Mouse (Mus musculus) 416B (cell line): ENCODE measurements around the gene Fbxl19.
A peak's percentile ranks its signal among the peaks of the same experiment; 100 is the strongest.
"Not testable (repeated sequence)": the region's sequence is repeated elsewhere in the genome, so short reads cannot be mapped to it uniquely, and the experiment has no call there.

Experiments
- DNase-seq: peaks from one replicate; pipeline ENCODE4 v3.0.0; 2011; ENCODE audit warnings: low read depth

Gene Fbxl19

GRCm38 (mm10) chr7:127730170-127730569, 14.2 kb upstream of the Fbxl19 start:
- DNase-seq: no peak

- not testable (repeated sequence) for DNase-seq
Observed at GRCm38 (mm10) chr7:127732066-127732465, 12.3 kb upstream of the Fbxl19 start, which contains the start of gene Ctf2. TSS of gene Ctf2 (minus strand) at chr7:127732166.

GRCm38 (mm10) chr7:127745251-127745651, 908 bp downstream of the Fbxl19 start:
- DNase-seq: peak; percentile 99

DNA sequence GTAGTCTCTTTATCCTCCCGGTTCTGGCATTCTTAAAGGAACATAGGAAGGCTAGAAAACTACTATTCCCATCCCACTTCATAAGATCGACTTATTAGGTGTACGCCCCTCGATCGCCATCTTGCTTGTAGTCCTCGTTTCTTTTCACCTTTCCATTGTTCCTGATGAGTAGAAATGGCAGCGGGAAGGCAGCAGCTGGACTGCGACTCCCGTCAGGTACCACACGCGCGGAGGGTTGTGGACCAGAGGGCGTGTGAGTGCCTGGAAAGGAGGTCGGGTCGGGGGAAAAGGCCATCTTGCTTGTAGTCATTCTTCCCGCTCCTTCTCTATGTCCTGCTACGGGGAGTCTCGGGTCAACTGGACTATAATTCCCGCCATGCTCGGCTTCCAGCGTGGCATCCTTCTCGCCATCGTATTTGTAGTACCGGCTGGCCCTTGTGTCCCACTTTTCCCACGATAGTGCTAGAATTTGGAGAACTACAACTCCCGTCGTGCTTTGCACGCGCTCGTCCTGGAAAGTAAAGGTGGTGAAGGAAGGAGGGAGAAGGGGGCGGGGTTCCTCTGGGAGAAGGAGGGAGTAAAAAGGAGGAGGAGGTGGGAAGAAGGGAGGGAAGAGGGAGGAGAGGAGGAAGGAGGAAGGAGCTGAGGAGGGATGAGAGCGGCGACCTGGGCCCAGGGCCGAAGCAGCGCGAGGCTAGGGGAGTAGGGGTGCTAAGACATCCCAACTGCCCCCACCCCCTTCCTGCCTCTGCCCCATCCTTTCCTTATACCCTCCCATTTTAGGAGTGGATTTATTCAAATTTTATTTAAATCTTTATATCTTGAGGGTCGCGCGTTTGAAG, 1.5 kb downstream of the Fbxl19 start:
- peak; percentile 98 for DNase-seq

DNA sequence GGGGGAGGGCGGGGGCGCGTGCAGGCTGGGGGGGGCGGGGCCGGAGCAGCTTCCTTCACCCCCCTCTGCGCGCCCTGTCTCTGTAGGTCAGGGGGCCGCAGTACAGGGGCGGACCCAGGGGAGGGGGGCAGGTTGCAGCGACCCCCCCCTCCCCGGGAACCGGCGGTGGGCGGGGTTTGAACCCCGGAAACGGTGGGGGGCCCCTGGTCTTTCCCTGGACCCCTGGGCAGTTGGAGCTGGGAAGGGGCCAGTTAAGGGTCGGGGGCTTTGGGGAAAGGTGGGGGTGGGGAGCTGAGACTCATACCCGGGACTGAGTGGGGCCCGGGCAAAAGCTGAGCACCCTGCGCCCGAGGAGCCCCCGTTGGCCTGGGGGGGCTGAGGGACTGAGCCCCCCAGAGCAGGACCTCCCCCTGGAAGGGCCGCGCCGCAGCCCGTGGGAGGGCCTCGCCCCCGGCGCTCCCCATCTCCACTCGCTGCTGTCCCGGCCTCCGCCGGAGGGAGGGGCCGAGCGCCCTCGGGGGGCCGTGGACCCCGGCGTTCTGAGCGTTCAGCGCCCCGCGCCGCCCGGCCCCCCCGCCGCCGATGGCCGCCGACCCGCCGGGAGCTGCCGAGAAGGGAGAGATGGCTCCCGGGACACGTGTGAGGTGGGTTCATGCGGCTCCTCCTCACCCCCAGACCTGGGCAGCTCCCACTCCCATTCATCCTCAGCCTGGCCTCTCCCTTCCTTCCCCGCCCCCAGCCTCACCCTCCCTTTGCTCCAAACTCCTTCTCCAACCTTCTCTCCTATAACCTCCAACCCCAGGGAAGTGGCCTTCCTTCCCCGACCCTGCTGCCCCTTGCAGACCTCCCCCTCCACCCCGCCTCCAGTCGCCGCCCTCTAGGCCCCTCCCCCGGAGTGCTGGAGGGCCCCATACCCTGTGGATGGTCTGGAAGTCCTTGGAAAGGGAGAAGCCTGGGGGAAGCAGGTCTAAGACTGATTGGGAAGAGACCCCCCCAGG, 2.5 kb downstream of the Fbxl19 start:
- DNase-seq: peak; percentile 41

GRCm38 (mm10) chr7:127747559-127748234, 3.4 kb downstream of the Fbxl19 start:
- no peak for DNase-seq

DNA sequence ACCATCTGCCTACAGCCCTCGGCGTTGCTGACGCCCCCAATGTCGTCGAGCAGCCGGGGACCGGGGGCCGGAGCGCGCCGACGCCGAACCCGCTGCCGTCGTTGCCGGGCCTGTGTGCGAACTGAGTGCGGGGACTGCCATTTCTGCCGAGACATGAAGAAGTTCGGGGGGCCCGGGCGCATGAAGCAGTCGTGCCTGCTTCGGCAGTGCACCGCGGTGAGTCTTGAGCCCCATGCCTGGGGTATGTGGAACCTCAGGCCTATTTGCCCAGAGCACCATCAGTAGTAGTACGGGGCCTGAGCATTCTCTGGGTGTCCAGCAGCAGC, 3.9 kb downstream of the Fbxl19 start:
- no peak for DNase-seq

DNA sequence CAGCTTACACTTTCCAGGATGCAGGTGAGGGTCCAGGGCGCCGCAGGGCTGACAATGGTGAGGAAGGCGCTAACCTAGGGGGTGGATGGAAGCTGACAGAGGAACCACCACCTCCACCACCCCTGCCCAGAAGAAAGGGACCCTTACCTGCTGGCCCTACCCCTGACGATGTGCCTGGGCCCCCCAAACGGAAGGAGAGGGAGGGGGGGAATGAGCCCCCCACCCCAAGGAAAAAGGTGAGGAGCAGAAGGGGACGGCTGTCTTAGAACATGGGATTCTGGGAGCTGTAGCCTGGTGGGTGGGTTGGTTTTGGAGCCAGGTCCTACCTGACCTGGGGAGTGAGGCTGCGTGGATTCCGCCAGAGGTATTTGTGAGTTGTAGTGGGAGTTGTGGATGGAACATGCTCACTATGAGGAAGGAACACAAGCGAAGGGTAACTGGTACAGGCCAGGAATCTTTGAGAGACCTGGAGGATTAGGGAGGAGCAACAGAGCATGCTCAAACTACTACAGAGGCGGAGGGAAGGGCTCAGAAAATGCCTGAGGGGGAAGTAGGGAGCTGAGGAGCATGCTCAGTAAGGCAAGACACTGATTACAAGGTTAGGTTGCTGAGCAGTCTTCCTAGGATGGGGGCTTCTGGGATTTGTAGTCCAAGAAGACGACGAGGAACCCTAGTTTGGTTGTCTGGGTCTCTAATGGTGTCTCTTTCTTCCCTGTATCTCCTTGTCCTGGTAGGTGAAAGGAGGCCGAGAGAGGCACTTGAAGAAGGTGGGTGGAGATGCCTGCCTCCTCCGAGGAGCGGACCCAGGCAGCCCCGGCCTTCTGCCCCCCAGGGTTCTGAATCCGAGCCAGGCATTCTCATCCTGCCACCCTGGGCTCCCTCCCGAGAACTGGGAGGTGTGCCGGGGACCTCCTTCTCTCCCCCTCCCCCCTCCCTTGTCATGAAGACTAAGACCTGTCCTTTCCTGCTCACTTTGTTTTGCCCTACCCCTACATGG, 6.1 kb downstream of the Fbxl19 start:
- peak; percentile 23 for DNase-seq

DNA sequence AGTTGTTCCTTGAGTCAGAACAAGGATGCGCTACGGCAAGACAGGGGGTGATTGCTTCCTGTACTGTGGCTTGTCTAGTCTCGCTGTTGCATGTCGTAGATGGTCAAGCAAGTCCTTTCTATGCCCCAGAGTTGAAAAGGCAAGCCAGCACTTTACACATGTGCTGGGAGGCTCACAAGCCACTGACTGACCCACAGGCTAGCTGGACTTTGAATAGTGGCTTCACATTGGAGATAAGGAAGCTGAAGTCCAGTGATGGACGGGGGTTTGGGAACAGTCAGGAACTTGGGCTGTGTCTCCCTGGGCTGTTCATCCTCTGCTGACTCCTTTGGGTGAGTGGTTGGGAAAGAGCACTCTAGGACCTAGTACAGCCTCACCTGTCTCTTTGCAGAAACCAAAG, 7.3 kb downstream of the Fbxl19 start:
- DNase-seq: no peak

DNA sequence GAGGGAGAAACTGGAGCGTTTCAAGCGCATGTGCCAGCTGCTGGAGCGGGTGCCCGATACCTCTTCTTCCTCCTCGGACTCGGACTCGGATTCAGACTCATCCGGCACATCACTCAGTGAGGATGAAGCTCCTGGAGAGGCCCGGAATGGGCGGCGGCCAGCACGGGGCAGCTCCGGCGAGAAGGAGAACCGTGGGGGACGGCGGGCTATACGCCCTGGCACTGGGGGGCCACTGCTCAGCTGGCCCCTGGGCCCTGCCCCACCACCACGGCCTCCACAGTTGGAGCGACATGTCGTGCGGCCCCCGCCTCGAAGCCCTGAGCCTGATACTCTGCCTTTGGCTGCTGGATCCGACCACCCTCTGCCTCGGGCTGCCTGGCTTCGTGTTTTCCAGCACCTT, 7.7 kb downstream of the Fbxl19 start:
- DNase-seq: no peak

- DNase-seq: no peak
Observed at GRCm38 (mm10) chr7:127753158-127753557, 8.8 kb downstream of the Fbxl19 start.

- no peak for DNase-seq
Observed at GRCm38 (mm10) chr7:127753741-127754140, 9.4 kb downstream of the Fbxl19 start.

DNA sequence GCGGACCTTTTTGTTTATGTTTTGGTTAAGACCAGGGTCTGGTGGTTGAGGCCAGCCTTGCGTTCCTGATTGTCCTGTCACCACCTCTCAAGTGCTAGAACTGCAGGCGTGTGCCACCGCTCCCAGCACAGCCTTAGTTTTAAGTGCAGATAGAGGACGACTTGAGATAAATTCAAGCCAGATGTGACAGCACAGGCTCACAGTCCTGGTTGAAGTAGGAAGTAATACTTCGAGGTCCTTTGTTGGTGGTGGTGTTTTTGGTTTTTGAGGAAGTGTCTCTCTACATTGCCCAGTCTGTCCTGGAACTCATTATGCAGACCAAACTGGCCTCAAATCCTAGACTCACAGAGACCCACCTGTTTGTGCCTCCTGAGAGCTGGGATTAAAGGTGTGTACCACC, 15.4 kb downstream of the Fbxl19 start:
- no peak for DNase-seq

DNA sequence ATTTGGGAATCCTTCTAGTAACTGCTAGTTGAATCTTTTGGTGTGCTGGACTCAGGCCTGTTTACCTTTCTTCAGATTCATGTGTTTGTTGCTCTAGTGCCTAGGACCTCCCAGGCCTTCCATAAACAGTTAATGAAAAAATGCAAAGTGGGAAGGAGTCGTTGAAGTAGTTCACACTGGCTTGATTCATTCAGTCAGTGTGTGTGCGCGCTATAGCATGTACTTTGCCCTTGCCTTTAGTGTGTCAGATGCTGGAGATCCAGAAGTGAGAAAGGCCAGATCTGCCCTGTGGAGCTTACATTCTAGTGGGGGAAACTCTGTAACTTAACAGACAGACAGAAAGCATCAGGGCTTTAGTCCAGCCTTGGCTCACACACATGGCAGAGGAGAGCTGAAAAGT, 16.1 kb downstream of the Fbxl19 start:
- no peak for DNase-seq

GRCm38 (mm10) chr7:127761026-127761425, 16.7 kb downstream of the Fbxl19 start:
- DNase-seq: peak; percentile 72

- no peak for DNase-seq
Observed at GRCm38 (mm10) chr7:127763642-127764041, 19.3 kb downstream of the Fbxl19 start.

DNA sequence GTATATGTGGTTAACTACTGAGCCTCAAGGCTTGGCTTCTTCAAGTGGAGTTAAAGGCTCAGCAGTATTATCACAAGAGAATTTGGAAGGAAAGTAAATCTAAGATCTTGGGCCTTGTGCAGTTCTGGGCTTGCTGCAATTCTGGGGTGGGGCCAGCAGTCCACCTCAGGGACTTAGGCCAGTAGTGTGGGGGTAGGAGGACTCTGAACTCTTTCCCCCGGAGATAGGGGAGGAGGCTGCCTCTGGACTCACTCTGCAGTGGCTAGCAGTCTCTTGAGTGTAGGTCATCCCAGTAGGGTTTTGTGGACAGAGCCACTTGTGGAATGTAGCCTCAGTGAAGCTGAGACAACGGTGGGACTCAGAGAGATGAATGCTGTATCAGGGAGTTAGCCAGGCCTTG, 21.4 kb downstream of the Fbxl19 start:
- no peak for DNase-seq

DNA sequence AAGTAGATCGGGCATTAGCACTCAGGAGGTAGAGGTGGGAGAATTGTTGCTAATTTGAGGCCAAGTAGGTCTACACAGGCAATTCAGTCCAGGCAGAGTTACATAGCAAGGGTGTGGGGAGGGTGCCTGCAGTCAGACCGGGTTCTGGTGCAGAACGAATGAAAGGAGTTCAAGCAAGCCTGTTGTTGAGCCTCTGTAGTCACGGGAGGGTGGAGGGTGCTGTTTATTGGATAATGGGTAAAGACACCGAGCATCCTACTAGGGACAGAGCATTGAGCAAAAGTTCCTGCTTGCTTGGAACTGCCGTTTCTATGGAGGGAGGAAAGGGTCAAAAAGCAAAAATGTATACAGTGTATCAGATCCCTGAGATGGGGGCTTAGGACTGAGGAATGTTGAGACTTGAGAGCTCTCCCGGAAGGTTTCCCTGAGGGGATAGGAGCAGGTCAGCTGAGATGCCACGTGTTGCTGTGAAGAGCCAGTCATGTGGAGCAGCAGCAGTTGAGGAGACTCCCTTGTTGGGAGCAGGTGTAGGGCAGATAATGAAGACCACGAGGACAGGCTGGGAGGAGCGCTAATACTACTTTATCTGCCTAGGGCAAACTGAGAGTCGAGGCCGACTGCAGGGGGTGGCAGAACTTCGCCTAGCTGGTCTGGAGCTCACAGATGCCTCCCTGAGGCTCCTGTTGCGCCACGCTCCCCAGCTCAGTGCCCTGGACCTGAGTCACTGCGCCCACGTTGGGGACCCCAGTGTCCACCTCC, 22.7 kb downstream of the Fbxl19 start:
- DNase-seq: no peak

DNA sequence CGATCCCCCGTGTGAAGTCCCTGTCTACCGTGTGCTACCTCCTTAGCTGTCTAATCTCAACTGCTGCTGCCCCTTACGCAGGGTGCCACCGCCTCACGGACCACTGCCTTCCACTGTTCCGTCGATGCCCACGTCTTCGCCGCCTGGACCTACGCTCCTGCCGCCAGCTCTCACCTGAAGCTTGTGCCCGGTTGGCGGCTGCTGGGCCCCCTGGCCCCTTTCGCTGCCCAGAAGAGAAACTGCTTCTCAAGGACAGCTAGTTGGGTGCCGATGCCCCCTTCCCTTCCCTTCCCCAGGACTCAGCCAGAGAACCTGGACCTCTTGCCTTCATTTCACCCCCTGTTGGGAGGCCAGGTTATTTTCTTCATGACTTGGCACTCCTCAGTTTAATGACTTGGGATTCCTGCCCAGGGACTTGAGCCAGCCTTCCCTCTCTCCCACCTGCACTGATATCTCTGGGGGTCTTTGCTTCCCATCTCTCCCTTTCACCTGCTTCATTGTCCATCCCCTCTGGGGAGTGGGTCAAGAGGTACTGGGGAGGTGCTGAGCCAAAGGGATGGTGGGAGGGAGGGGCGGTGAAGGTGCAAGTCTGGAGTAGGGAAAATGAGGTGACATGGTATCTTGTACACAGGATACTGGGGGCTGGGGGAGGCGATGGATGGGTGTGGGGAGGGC, 23.5 kb downstream of the Fbxl19 start:
- no peak for DNase-seq
